Mouse (Mus musculus): ENCODE data around the gene Psmb4.
"Not testable (repeated sequence)": the region's sequence is repeated elsewhere in the genome, so short reads cannot be mapped to it uniquely, and the experiment has no call there.

The Psmb4 gene

GRCm38 (mm10) chr3:94913801-94914200 lies 27.0 kb upstream of the Psmb4 start:
- in situ Hi-C loops (cut with MboI; ENCODE audit: low pct_unique_long_range_greater_than_20kb in 1 of 2, low sequenced_read_pairs in 2 of 2, unreplicated experiment in 1 of 2), result no loop called here

GRCm38 (mm10) chr3:94911050-94911693 lies 24.4 kb upstream of the Psmb4 start:
- in situ Hi-C loops (cut with MboI; ENCODE audit: low pct_unique_long_range_greater_than_20kb in 1 of 2, low sequenced_read_pairs in 2 of 2, unreplicated experiment in 1 of 2), result no loop called here

- in situ Hi-C loops (cut with MboI; ENCODE audit: low pct_unique_long_range_greater_than_20kb in 1 of 2, low sequenced_read_pairs in 2 of 2, unreplicated experiment in 1 of 2), result no loop called here
These were observed 19.7 kb upstream of the Psmb4 start for GRCm38 (mm10) chr3:94906482-94906881.

- in situ Hi-C loops (cut with MboI; ENCODE audit: low pct_unique_long_range_greater_than_20kb in 1 of 2, low sequenced_read_pairs in 2 of 2, unreplicated experiment in 1 of 2), result not testable (repeated sequence)
These were observed 18.0 kb upstream of the Psmb4 start for GRCm38 (mm10) chr3:94904759-94905158.

- in situ Hi-C loops (cut with MboI; ENCODE audit: low pct_unique_long_range_greater_than_20kb in 1 of 2, low sequenced_read_pairs in 2 of 2, unreplicated experiment in 1 of 2), result no loop called here
These were observed 16.0 kb upstream of the Psmb4 start for GRCm38 (mm10) chr3:94902747-94903146.

- in situ Hi-C loops (cut with MboI; ENCODE audit: low pct_unique_long_range_greater_than_20kb in 1 of 2, low sequenced_read_pairs in 2 of 2, unreplicated experiment in 1 of 2), result no loop called here
These were observed 7.3 kb upstream of the Psmb4 start for GRCm38 (mm10) chr3:94894076-94894475.

GRCm38 (mm10) chr3:94888595-94888994 lies 1.8 kb upstream of the Psmb4 start:
- in situ Hi-C loops (cut with MboI; ENCODE audit: low pct_unique_long_range_greater_than_20kb in 1 of 2, low sequenced_read_pairs in 2 of 2, unreplicated experiment in 1 of 2), result no loop called here

GRCm38 (mm10) chr3:94882579-94882978 lies 4.2 kb downstream of the Psmb4 start:
- in situ Hi-C loops (cut with MboI; ENCODE audit: low pct_unique_long_range_greater_than_20kb in 1 of 2, low sequenced_read_pairs in 2 of 2, unreplicated experiment in 1 of 2), result no loop called here

- in situ Hi-C loops (cut with MboI; ENCODE audit: low pct_unique_long_range_greater_than_20kb in 1 of 2, low sequenced_read_pairs in 2 of 2, unreplicated experiment in 1 of 2), result no loop called here
These were observed 4.9 kb downstream of the Psmb4 start for GRCm38 (mm10) chr3:94881840-94882239.

GRCm38 (mm10) chr3:94878618-94879017 lies 8.1 kb downstream of the Psmb4 start:
- in situ Hi-C loops (cut with MboI; ENCODE audit: low pct_unique_long_range_greater_than_20kb in 1 of 2, low sequenced_read_pairs in 2 of 2, unreplicated experiment in 1 of 2), result no loop called here

GRCm38 (mm10) chr3:94869011-94869410 lies 17.8 kb downstream of the Psmb4 start:
- in situ Hi-C loops (cut with MboI; ENCODE audit: low pct_unique_long_range_greater_than_20kb in 1 of 2, low sequenced_read_pairs in 2 of 2, unreplicated experiment in 1 of 2), result no loop called here

- in situ Hi-C loops (cut with MboI; ENCODE audit: low pct_unique_long_range_greater_than_20kb in 1 of 2, low sequenced_read_pairs in 2 of 2, unreplicated experiment in 1 of 2), result no loop called here
These were observed 27.3 kb downstream of the Psmb4 start for GRCm38 (mm10) chr3:94859471-94859870.

- in situ Hi-C loops (cut with MboI; ENCODE audit: low pct_unique_long_range_greater_than_20kb in 1 of 2, low sequenced_read_pairs in 2 of 2, unreplicated experiment in 1 of 2), result no loop called here
These were observed 34.5 kb downstream of the Psmb4 start for GRCm38 (mm10) chr3:94852215-94852614.

GRCm38 (mm10) chr3:94851731-94852130 lies 35.0 kb downstream of the Psmb4 start:
- in situ Hi-C loops (cut with MboI; ENCODE audit: low pct_unique_long_range_greater_than_20kb in 1 of 2, low sequenced_read_pairs in 2 of 2, unreplicated experiment in 1 of 2), result no loop called here

- in situ Hi-C loops (cut with MboI; ENCODE audit: low pct_unique_long_range_greater_than_20kb in 1 of 2, low sequenced_read_pairs in 2 of 2, unreplicated experiment in 1 of 2), result no loop called here
These were observed 37.4 kb downstream of the Psmb4 start for GRCm38 (mm10) chr3:94849338-94849737.

GRCm38 (mm10) chr3:94847382-94847781 lies 39.4 kb downstream of the Psmb4 start:
- in situ Hi-C loops (cut with MboI; ENCODE audit: low pct_unique_long_range_greater_than_20kb in 1 of 2, low sequenced_read_pairs in 2 of 2, unreplicated experiment in 1 of 2), result no loop called here

- in situ Hi-C loops (cut with MboI; ENCODE audit: low pct_unique_long_range_greater_than_20kb in 1 of 2, low sequenced_read_pairs in 2 of 2, unreplicated experiment in 1 of 2), result no loop called here
These were observed 47.7 kb downstream of the Psmb4 start for GRCm38 (mm10) chr3:94839101-94839500.

GRCm38 (mm10) chr3:94838631-94839030 lies 48.1 kb downstream of the Psmb4 start:
- in situ Hi-C loops (cut with MboI; ENCODE audit: low pct_unique_long_range_greater_than_20kb in 1 of 2, low sequenced_read_pairs in 2 of 2, unreplicated experiment in 1 of 2), result no loop called here

- in situ Hi-C loops (cut with MboI; ENCODE audit: low pct_unique_long_range_greater_than_20kb in 1 of 2, low sequenced_read_pairs in 2 of 2, unreplicated experiment in 1 of 2), result no loop called here
These were observed 48.7 kb downstream of the Psmb4 start for GRCm38 (mm10) chr3:94837959-94838496.

- in situ Hi-C loops (cut with MboI; ENCODE audit: low pct_unique_long_range_greater_than_20kb in 1 of 2, low sequenced_read_pairs in 2 of 2, unreplicated experiment in 1 of 2), result no loop called here
These were observed 49.4 kb downstream of the Psmb4 start, which contains the start of gene Pogz for GRCm38 (mm10) chr3:94837183-94837890. Pogz (plus strand) TSS chr3:94837567.
